Mouse (Mus musculus): ENCODE data around the gene Baz1a. TPM values are rescaled to one million over a fixed set of nuclear protein-coding genes. Genes with fewer than 3 reads are reported as not detected.

The Baz1a gene
- polyA plus RNA-seq, 1 experiment from 2014 or later: 17.7 TPM

DNA sequence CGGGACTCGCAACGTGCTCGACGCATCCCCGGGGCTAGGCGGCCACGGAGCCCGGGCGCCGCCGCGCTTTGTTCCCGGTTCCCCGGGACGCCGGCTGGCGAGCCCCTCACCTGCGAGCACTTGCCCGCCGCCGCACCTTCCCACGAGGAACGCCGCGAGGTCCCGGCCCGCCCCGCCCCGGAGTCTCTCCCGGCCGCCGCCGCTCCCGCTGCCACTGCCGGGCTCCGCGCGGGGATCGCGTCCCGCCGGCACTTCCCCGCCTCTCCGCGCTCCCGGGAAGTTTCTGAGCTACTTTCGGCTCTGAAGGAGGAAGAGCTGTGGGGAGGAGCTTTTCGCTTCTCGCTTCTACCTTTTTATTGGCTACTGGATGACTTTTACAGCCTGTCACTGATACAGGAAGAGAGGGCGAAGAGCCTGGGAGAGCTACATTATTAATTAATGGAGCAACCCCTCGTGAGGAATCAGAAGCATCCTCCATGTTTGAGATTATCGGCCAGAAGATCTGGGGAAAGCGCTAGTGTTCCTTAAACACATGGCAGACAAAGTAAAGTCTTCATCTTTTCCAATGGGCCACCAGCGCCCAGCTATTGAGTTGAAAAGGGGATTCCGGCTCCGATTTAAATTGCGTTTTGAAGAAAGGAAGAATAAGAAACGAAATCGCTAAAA lies 28.0 kb downstream of the Baz1a start, which contains the start of gene Gm20403:
Gm20403 (minus strand) TSS at position 478 of the 666 bp plus-strand sequence.
- Histone ChIP-seq H3K9me3 (ENCODE audit: control insufficient read depth, low read length) (no peaks in the 10 kb centered on the region), H3K27ac (ENCODE audit: low read length) (peak within 1 kb of the TSS; percentile 94), H3K4me1 (replicated peaks; ENCODE audit: control insufficient read depth, insufficient read depth, low read length) (peaks cover 8% of the 10 kb centered on the region; the same call in 1 of the 2 replicates), H3K9ac (ENCODE audit: low read length) (peak within 1 kb of the TSS; percentile 88), H3K4me2 (ENCODE audit: low read depth, low read length) (peak within 1 kb of the TSS; percentile 86), H3K36me3 (ENCODE audit: control insufficient read depth, insufficient read depth, low read length) (no peaks in the 10 kb centered on the region), H3K4me3 (ENCODE audit: low read length) (peak within 1 kb of the TSS; percentile 93), H3K27me3 (ENCODE audit: control insufficient read depth, insufficient read depth, low read depth, low read length) (no peaks in the 10 kb centered on the region)
- peak; percentile 83 for ATAC-seq (ENCODE audit: low read depth)
- under 1% methylated on average over 59 of the region's 60 CpGs for WGBS

DNA sequence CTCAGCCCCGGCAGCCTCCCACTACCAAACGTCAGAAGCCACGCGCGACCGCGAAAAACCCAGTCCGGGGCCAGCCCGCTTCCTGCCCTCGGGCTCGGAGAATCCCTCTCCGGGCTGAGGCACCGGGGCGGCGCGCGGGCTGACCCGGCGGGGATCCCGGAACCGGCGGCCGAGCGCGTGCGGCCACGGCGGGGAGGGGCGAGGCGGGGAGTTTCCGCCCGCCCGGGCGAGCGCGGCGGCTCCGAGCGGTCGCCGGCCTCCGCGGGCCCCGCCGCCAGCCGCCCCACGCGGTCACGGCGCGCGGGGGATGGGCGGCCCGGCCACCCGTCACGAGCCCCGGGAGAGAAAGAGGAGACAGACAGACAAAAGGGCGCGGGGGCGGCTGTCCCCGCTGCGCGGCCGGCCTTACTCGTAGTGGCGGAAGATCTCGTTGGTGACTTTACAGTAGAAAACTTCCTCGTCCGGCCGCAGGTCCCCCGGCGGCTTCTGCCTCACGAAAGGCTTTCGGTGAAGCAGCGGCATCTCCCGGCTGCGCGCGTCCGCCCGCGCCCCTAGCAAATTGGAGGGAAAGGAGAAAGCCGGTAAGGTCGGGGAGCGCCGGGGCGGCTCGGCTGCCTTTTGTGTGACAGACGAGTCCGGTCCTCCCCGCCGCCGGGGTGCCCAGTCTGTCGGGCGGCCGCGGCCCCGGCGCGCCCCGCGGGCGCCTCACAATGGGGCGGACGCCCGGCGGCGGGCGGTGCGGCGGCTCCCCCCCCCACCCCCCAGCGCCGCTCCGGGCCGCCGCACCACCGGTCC lies 28.7 kb downstream of the Baz1a start:
- peak overlapping the region; percentile 88 for H3K9ac ChIP-seq (ENCODE audit: low read length)
- ATAC-seq (ENCODE audit: low read depth): peak; percentile 74
- peaks cover 8% of the 10 kb centered on the region; the same call in 1 of the 2 replicates for H3K4me1 ChIP-seq (replicated peaks; ENCODE audit: control insufficient read depth, insufficient read depth, low read length)
- peak overlapping the region; percentile 86 for H3K4me2 ChIP-seq (ENCODE audit: low read depth, low read length)
- WGBS: under 1% methylated on average over 80 of the region's 117 CpGs
- H3K27ac ChIP-seq (ENCODE audit: low read length): peak overlapping the region; percentile 94
- no peaks in the 10 kb centered on the region for H3K27me3 ChIP-seq (ENCODE audit: control insufficient read depth, insufficient read depth, low read depth, low read length)
- no peaks in the 10 kb centered on the region for H3K9me3 ChIP-seq (ENCODE audit: control insufficient read depth, low read length)
- H3K4me3 ChIP-seq (ENCODE audit: low read length): peak overlapping the region; percentile 93
- no peaks in the 10 kb centered on the region for H3K36me3 ChIP-seq (ENCODE audit: control insufficient read depth, insufficient read depth, low read length)

DNA sequence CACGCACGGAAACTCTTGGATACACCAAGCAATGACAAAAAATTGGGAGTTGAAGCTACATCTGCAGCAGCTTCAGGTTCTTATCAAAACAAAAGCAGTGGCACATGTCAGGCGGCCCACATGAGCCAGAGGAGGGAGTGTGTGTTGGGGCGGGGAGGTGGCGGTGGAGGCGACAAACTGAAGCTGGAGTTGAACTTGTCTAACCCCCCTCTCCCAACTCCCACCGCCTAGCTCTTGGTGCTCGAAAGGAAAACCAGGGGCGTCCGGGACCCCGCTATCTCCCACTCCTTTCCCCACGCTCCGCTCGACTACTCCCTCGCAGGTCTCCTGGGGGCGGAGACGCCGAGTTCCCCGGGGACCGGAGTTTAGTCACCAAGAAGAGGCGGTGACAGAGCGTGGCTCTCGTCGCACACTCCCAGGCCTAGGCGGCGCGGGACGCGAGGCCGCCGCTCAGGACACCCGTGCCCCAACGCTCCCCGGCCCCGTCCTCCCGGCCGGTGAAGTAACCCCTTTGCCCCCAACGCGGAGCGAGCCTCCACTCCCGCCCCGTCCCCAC lies 29.4 kb downstream of the Baz1a start:
- H3K27me3 ChIP-seq (ENCODE audit: control insufficient read depth, insufficient read depth, low read depth, low read length): no peaks in the 10 kb centered on the region
- peaks cover 8% of the 10 kb centered on the region; the same call in 1 of the 2 replicates for H3K4me1 ChIP-seq (replicated peaks; ENCODE audit: control insufficient read depth, insufficient read depth, low read length)
- 1% methylated on average over 42 of the region's 42 CpGs for WGBS
- H3K4me2 ChIP-seq (ENCODE audit: low read depth, low read length): peak overlapping the region; percentile 86
- H3K9me3 ChIP-seq (ENCODE audit: control insufficient read depth, low read length): no peaks in the 10 kb centered on the region
- peak; percentile 79 for ATAC-seq (ENCODE audit: low read depth)
- H3K36me3 ChIP-seq (ENCODE audit: control insufficient read depth, insufficient read depth, low read length): no peaks in the 10 kb centered on the region
- peak overlapping the region; percentile 88 for H3K9ac ChIP-seq (ENCODE audit: low read length)
- peak overlapping the region; percentile 93 for H3K4me3 ChIP-seq (ENCODE audit: low read length)
- peak overlapping the region; percentile 94 for H3K27ac ChIP-seq (ENCODE audit: low read length)

DNA sequence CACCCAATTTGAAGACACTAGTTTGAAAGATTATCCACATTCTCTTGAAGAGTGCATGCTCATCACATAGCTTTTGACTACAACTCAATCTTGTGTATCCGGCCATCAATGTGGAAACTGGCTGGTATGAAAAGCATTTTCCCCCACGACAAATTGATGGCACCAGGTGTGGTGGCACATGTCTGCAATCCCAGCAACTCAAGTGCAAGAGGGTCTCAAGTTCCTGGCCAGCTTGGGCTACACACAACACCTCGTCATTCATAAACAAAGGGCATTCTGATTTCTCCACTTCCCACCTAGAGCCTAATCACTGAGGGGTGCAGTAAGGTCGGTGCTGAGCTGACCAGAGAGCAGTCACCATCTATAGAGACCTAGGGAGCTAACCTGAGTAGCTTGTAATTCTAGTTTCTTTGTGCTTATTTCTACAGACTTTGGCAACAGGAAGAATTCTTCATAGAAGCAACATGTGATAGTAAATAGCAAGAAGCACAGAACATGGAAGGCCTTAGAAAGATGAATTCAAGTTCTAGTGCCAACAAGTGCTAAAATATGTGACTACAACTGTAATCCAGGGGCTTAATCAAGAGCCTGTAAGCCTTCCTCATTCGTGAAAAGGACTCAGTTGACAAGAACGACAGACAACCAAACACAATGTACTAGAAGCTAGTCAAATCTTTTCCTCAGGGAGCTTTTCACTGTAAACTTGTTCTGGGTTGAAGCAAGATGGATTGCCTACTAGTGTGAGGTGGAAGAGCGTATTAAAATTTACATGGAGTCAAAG lies 31.0 kb downstream of the Baz1a start:
- Histone ChIP-seq H3K4me3 (ENCODE audit: low read length) (no peak overlapping the region), H3K9ac (ENCODE audit: low read length) (no peak overlapping the region), H3K36me3 (ENCODE audit: control insufficient read depth, insufficient read depth, low read length) (no peaks in the 10 kb centered on the region), H3K9me3 (ENCODE audit: control insufficient read depth, low read length) (no peaks in the 10 kb centered on the region), H3K27me3 (ENCODE audit: control insufficient read depth, insufficient read depth, low read depth, low read length) (no peaks in the 10 kb centered on the region), H3K27ac (ENCODE audit: low read length) (no peak overlapping the region), H3K4me1 (replicated peaks; ENCODE audit: control insufficient read depth, insufficient read depth, low read length) (peaks cover 8% of the 10 kb centered on the region; the same call in 1 of the 2 replicates), H3K4me2 (ENCODE audit: low read depth, low read length) (no peak overlapping the region)
- 78% methylated on average over 7 of the region's 7 CpGs for WGBS
- no peak for ATAC-seq (ENCODE audit: low read depth)

- Histone ChIP-seq H3K27ac (ENCODE audit: low read length) (no peak overlapping the region), H3K27me3 (ENCODE audit: control insufficient read depth, insufficient read depth, low read depth, low read length) (no peaks in the 10 kb centered on the region), H3K4me2 (ENCODE audit: low read depth, low read length) (no peak overlapping the region), H3K4me3 (ENCODE audit: low read length) (no peak overlapping the region), H3K4me1 (replicated peaks; ENCODE audit: control insufficient read depth, insufficient read depth, low read length) (peaks cover 8% of the 10 kb centered on the region; the same call in 1 of the 2 replicates), H3K9me3 (ENCODE audit: control insufficient read depth, low read length) (no peaks in the 10 kb centered on the region), H3K9ac (ENCODE audit: low read length) (no peak overlapping the region), H3K36me3 (ENCODE audit: control insufficient read depth, insufficient read depth, low read length) (no peaks in the 10 kb centered on the region)
- ATAC-seq (ENCODE audit: low read depth): no peak
- 81% methylated on average over 6 of the region's 6 CpGs for whole genome bisulfite sequencing
Measured at GRCm38 (mm10) chr12:54981962-54982361, 32.2 kb downstream of the Baz1a start.

DNA sequence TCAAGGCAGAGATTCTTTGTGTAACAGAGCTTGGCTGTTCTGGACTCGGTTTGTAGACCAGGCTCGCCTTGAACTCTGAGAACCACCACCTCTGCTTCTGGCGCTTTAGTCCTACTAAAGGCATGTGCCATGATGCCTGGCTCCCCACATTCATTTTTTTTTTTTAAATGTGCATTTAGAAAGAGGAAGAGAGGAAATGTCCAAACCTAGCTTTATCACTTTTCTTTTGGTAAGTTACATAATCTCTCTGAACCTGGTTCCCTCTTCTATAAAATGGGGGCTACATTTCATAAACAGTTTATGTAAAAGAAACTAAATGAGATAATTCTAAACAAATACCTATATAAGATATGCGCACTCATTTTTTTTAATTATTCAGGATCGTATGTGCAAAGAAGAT lies 33.2 kb downstream of the Baz1a start:
- WGBS: 85% methylated on average over 5 of the region's 5 CpGs
- H3K9ac ChIP-seq (ENCODE audit: low read length): no peak overlapping the region
- no peak overlapping the region for H3K4me2 ChIP-seq (ENCODE audit: low read depth, low read length)
- no peak for ATAC-seq (ENCODE audit: low read depth)
- H3K27ac ChIP-seq (ENCODE audit: low read length): no peak overlapping the region
- H3K27me3 ChIP-seq (ENCODE audit: control insufficient read depth, insufficient read depth, low read depth, low read length): no peaks in the 10 kb centered on the region
- no peak overlapping the region for H3K4me3 ChIP-seq (ENCODE audit: low read length)
- H3K4me1 ChIP-seq (replicated peaks; ENCODE audit: control insufficient read depth, insufficient read depth, low read length): peaks cover 8% of the 10 kb centered on the region; the same call in 1 of the 2 replicates
- H3K36me3 ChIP-seq (ENCODE audit: control insufficient read depth, insufficient read depth, low read length): no peaks in the 10 kb centered on the region
- no peaks in the 10 kb centered on the region for H3K9me3 ChIP-seq (ENCODE audit: control insufficient read depth, low read length)

DNA sequence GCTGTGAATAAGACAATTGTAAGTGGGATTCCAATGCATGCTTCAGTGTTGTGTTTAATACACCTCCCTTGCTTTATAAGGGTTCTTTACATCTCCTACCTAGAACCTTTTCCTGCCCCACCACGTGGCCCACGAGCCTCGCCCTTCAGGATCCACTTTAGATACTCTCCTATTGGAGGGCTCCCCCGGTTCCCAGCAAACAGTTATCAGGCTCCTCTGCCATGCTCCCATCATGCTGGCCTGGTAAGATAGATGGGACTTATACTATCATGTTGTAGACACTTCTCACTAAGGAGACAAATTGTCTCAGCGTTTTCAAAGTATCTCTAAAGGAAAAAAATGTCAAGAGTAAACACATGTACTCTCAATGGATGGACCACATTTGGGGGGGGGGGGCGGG lies 33.6 kb downstream of the Baz1a start:
- Histone ChIP-seq H3K4me2 (ENCODE audit: low read depth, low read length) (no peak overlapping the region), H3K36me3 (ENCODE audit: control insufficient read depth, insufficient read depth, low read length) (no peaks in the 10 kb centered on the region), H3K4me1 (replicated peaks; ENCODE audit: control insufficient read depth, insufficient read depth, low read length) (peaks cover 8% of the 10 kb centered on the region; the same call in 1 of the 2 replicates), H3K4me3 (ENCODE audit: low read length) (no peak overlapping the region), H3K27ac (ENCODE audit: low read length) (no peak overlapping the region), H3K27me3 (ENCODE audit: control insufficient read depth, insufficient read depth, low read depth, low read length) (no peaks in the 10 kb centered on the region), H3K9me3 (ENCODE audit: control insufficient read depth, low read length) (no peaks in the 10 kb centered on the region), H3K9ac (ENCODE audit: low read length) (no peak overlapping the region)
- WGBS: 49% methylated on average over 6 of the region's 6 CpGs
- ATAC-seq (ENCODE audit: low read depth): no peak

GRCm38 (mm10) chr12:54969033-54969432 lies 45.1 kb downstream of the Baz1a start:
- H3K4me3 ChIP-seq (ENCODE audit: low read length): no peak overlapping the region
- H3K27ac ChIP-seq (ENCODE audit: low read length): no peak overlapping the region
- no peak overlapping the region for H3K4me2 ChIP-seq (ENCODE audit: low read depth, low read length)
- no peaks in the 10 kb centered on the region for H3K27me3 ChIP-seq (ENCODE audit: control insufficient read depth, insufficient read depth, low read depth, low read length)
- WGBS: 63% methylated on average over 3 of the region's 3 CpGs
- peaks cover 10% of the 10 kb centered on the region; the same call in 1 of the 2 replicates for H3K36me3 ChIP-seq (ENCODE audit: control insufficient read depth, insufficient read depth, low read length)
- no peaks in the 10 kb centered on the region for H3K9me3 ChIP-seq (ENCODE audit: control insufficient read depth, low read length)
- no peak overlapping the region for H3K9ac ChIP-seq (ENCODE audit: low read length)
- no peaks in the 10 kb centered on the region for H3K4me1 ChIP-seq (replicated peaks; ENCODE audit: control insufficient read depth, insufficient read depth, low read length)
- no peak for ATAC-seq (ENCODE audit: low read depth)

Data from lung, embryonic 16.5 days (tissue).